Mouse (Mus musculus) bone marrow macrophage, adult 2 months (primary cell): Measurements from ENCODE around the gene Jak3. TPM values are rescaled to one million over a fixed set of nuclear protein-coding genes. Genes with fewer than 3 reads are reported as not detected.
"Not testable (repeated sequence)": the region's sequence is repeated elsewhere in the genome, so short reads cannot be mapped to it uniquely, and the experiment has no call there.

Source experiments
- H3K27ac ChIP-seq: 2 replicates; pipeline ENCODE4 v1.5.1; 2012; ENCODE audit warnings: low read depth, low read length; ENCODE audit not compliant: insufficient read depth
- H3K4me1 ChIP-seq: 2 replicates; pipeline ENCODE4 v1.6.1; 2012; ENCODE audit warnings: low read length; ENCODE audit not compliant: control insufficient read depth, insufficient read depth
- H3K4me3 ChIP-seq: 2 replicates; pipeline ENCODE4 v1.5.1; 2012; ENCODE audit warnings: mild to moderate bottlenecking, low read length, moderate library complexity; ENCODE audit not compliant: insufficient read depth
- CTCF ChIP-seq: IDR thresholded peaks from 2 replicates; pipeline ENCODE4 v1.5.1; 2012; ENCODE audit warnings: low read depth, mild to moderate bottlenecking, low read length, moderate library complexity
- POLR2A ChIP-seq: IDR thresholded peaks from 2 replicates; pipeline ENCODE4 v1.6.1; 2012; ENCODE audit warnings: mild to moderate bottlenecking, low read depth, low read length, borderline replicate concordance
- polyA plus RNA-seq: library from polyadenylated mRNA; stranded (reverse); fragments of >200 nt; gene quantifications from 2 replicates; pipeline ENCODE4 v1.2.4, GENCODE M21; 2012; ENCODE audit not compliant: missing spikeins, insufficient read depth, insufficient read length

Jak3 gene
- polyA plus RNA-seq, 1 experiment, result 15.7 TPM

DNA sequence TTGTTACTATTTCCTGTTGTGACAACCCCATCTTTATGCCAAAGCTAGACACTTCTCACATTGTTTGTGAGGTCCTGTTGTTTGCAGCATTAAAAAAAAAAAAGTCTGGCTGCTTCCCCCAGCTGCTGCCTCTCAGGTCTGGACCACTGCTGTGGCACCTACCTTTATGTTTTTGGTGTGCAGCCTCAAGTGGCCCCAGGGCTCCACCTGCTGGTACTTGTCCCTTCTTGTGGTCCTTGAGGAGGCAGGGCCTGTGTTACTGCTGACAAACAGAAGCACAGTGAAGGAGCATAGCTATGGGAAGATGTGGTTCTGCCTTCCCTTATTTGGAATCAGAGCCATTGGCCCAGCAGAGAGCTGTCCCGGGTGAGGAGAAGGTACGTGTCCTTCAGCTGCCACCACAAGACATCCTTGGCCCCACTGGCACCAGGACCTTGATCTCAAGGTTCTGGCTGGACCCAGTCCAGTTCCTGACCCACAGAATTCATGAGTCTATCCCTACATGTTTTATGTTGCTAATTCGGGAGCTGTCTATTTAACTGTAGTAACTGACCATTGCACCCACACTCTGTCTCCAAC is 55.6 kb downstream of the Jak3 start:
- Histone ChIP-seq H3K27ac (no peak overlapping the region), H3K4me1 (peaks cover 3% of the 10 kb centered on the region; the same call in 1 of the 2 replicates), H3K4me3 (no peak overlapping the region)
- TF ChIP-seq POLR2A (no peak), CTCF (peak; percentile 26; the same call in 1 of the 2 replicates)

DNA sequence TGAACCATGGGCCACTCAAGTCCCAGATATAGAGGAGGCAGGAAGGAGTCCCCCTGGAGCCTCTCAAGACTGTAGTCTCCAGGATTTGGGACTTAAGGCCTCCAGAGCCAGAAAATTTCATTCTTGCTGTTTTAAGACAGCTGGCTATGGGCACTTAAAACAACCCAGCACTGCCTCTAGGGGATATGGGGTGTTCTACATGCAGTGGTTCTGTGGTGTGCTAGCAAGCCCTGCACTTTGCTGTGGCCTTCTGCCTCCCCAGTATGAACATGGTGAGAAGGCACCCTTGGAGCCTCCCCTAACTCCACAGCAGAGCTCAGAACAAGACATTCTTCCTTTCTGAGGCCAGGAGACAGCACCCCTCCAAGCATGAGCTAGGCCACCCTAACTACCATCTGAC is 62.2 kb downstream of the Jak3 start:
- H3K4me1 ChIP-seq, H3K4me3 ChIP-seq, H3K27ac ChIP-seq: not testable (repeated sequence)

Other genes starting within 250 kb of the Jak3 start
- gene Abhd8, start 212.6 kb upstream of the Jak3 start, polyA plus RNA-seq, result 12.0 and 13.3 TPM in 2 replicates
- 59.5 and 62.9 TPM in 2 replicates for gene Mrpl34, start 211.3 kb upstream of the Jak3 start, polyA plus RNA-seq
- 42.3 and 45.5 TPM in 2 replicates for gene Dda1, start 207.1 kb upstream of the Jak3 start, polyA plus RNA-seq
- 10.0 and 10.2 TPM in 2 replicates for gene Ano8, start 190.3 kb upstream of the Jak3 start, polyA plus RNA-seq
- 11.0 and 11.1 TPM in 2 replicates for gene Gtpbp3, start 188.2 kb upstream of the Jak3 start, polyA plus RNA-seq
- not detected in 2 replicates for gene Plvap, start 164.5 kb upstream of the Jak3 start, polyA plus RNA-seq
- 0.40 TPM in 1 of 2 replicates, not detected in the other for gene Ccdc194, start 150.6 kb upstream of the Jak3 start, polyA plus RNA-seq
- 358 and 369 TPM in 2 replicates for gene Bst2, start 138.8 kb upstream of the Jak3 start, polyA plus RNA-seq
- gene Mvb12a, start 133.4 kb upstream of the Jak3 start, polyA plus RNA-seq, result 64.5 and 65.3 TPM in 2 replicates
- 15.9 and 17.7 TPM in 2 replicates for gene Tmem221, start 117.4 kb upstream of the Jak3 start, polyA plus RNA-seq
- not detected in 2 replicates for gene Nxnl1, start 109.7 kb upstream of the Jak3 start, polyA plus RNA-seq
- gene Slc27a1, start 107.4 kb upstream of the Jak3 start, polyA plus RNA-seq, result 85.4 and 86.3 TPM in 2 replicates
- gene Pgls, start 84.1 kb upstream of the Jak3 start, polyA plus RNA-seq, result 83.5 and 88.9 TPM in 2 replicates
- 2.5 and 2.7 TPM in 2 replicates for gene Fam129c, start 78.6 kb upstream of the Jak3 start, polyA plus RNA-seq
- 111 and 113 TPM in 2 replicates for gene Colgalt1, start 65.3 kb upstream of the Jak3 start, polyA plus RNA-seq
- 1.0 and 1.3 TPM in 2 replicates for gene Unc13a, start 4.5 kb upstream of the Jak3 start, polyA plus RNA-seq
- gene Insl3, start 12.9 kb downstream of the Jak3 start, polyA plus RNA-seq, result 5.0 and 5.1 TPM in 2 replicates
- 23.7 and 24.1 TPM in 2 replicates for gene B3gnt3, start 25.5 kb downstream of the Jak3 start, polyA plus RNA-seq
- 7.2 and 8.8 TPM in 2 replicates for gene Fcho1, start 49.4 kb downstream of the Jak3 start, polyA plus RNA-seq
- gene Zfp709, start 205.7 kb downstream of the Jak3 start, polyA plus RNA-seq, result 8.6 and 9.1 TPM in 2 replicates
- 1.1 and 1.2 TPM in 2 replicates for gene Zfp882, start 232.3 kb downstream of the Jak3 start, polyA plus RNA-seq
- 14.4 and 17.5 TPM in 2 replicates for gene Zfp617, start 232.3 kb downstream of the Jak3 start, polyA plus RNA-seq